Mouse (Mus musculus) neural tube, embryonic 10.5 days (tissue): ENCODE results near the gene Apba1.

ENCODE experiments used
- DNase-seq: peaks from one replicate; pipeline ENCODE4 v3.0.0-alpha.2; 2017; ENCODE audit warnings: low spot score; ENCODE audit errors: extremely low spot score

Apba1 gene

GRCm38 (mm10) chr19:23867052-23867451, 108.4 kb downstream of the Apba1 start:
- no peak for DNase-seq

GRCm38 (mm10) chr19:23867589-23867988, 108.9 kb downstream of the Apba1 start:
- no peak for DNase-seq

GRCm38 (mm10) chr19:23874502-23874901, 115.8 kb downstream of the Apba1 start:
- DNase-seq: no peak

- no peak for DNase-seq
Observed at GRCm38 (mm10) chr19:23875819-23876218, 117.1 kb downstream of the Apba1 start.

GRCm38 (mm10) chr19:23879862-23880261, 121.2 kb downstream of the Apba1 start:
- DNase-seq: no peak

GRCm38 (mm10) chr19:23886169-23886568, 127.5 kb downstream of the Apba1 start:
- DNase-seq: no peak

GRCm38 (mm10) chr19:23891421-23891820, 132.7 kb downstream of the Apba1 start:
- no peak for DNase-seq

GRCm38 (mm10) chr19:23892633-23893032, 133.9 kb downstream of the Apba1 start:
- DNase-seq: peak; percentile 24

- peak; percentile 53 for DNase-seq
Observed at GRCm38 (mm10) chr19:23893093-23893889, 134.6 kb downstream of the Apba1 start.

GRCm38 (mm10) chr19:23893946-23894345, 135.3 kb downstream of the Apba1 start:
- DNase-seq: no peak

GRCm38 (mm10) chr19:23894822-23895221, 136.1 kb downstream of the Apba1 start:
- DNase-seq: no peak

GRCm38 (mm10) chr19:23896915-23897314, 138.2 kb downstream of the Apba1 start:
- DNase-seq: no peak

- no peak for DNase-seq
Observed at GRCm38 (mm10) chr19:23898501-23898900, 139.8 kb downstream of the Apba1 start.

- DNase-seq: peak; percentile 27
Observed at GRCm38 (mm10) chr19:23901177-23901576, 142.5 kb downstream of the Apba1 start.

GRCm38 (mm10) chr19:23901768-23902167, 143.1 kb downstream of the Apba1 start:
- DNase-seq: no peak

- DNase-seq: no peak
Observed at GRCm38 (mm10) chr19:23903066-23903465, 144.4 kb downstream of the Apba1 start.

- no peak for DNase-seq
Observed at GRCm38 (mm10) chr19:23904922-23905321, 146.2 kb downstream of the Apba1 start.

- DNase-seq: no peak
Observed at GRCm38 (mm10) chr19:23905772-23906171, 147.1 kb downstream of the Apba1 start.

GRCm38 (mm10) chr19:23910345-23910744, 151.7 kb downstream of the Apba1 start:
- no peak for DNase-seq

GRCm38 (mm10) chr19:23919384-23920219, 160.9 kb downstream of the Apba1 start:
- peak; percentile 17 for DNase-seq

GRCm38 (mm10) chr19:23920220-23920544, 161.5 kb downstream of the Apba1 start:
- DNase-seq: peak; percentile 14

GRCm38 (mm10) chr19:23922601-23923000, 163.9 kb downstream of the Apba1 start:
- no peak for DNase-seq

GRCm38 (mm10) chr19:23924057-23924456, 165.4 kb downstream of the Apba1 start:
- DNase-seq: no peak
